Mouse (Mus musculus) hindbrain, embryonic 14.5 days (tissue): ENCODE measurements around the gene Pphln1. TPM values are rescaled to one million over a fixed set of nuclear protein-coding genes. Genes with fewer than 3 reads are reported as not detected.

Experiments used
- ATAC-seq: fragments of 200-750 bp; cut with Nextera tagmentation; 2 replicates; pipeline ENCODE4 v1.8.0; 2017; ENCODE audit warnings: moderate number of reproducible peaks, mild to moderate bottlenecking, moderate TSS enrichment, moderate library complexity; ENCODE audit not compliant: low FRiP score
- DNase-seq: peaks from one replicate; pipeline ENCODE4 v3.0.0-alpha.2; 2015; ENCODE audit warnings: low spot score
- H3K27ac ChIP-seq: fragments of 300-500 bp; sonication (generic); 2 replicates; pipeline ENCODE4 v1.5.1; 2014; ENCODE audit warnings: mild to moderate bottlenecking, moderate library complexity
- H3K27me3 ChIP-seq: fragments of 300-500 bp; sonication (generic); 2 replicates; pipeline ENCODE4 v1.6.1; 2014; ENCODE audit warnings: mild to moderate bottlenecking, low read length, mixed read lengths; ENCODE audit not compliant: control insufficient read depth, insufficient read depth
- H3K36me3 ChIP-seq: fragments of 300-500 bp; sonication (generic); replicated peaks from 2 replicates; pipeline ENCODE4 v1.6.1; 2014; ENCODE audit not compliant: control insufficient read depth, insufficient read depth
- H3K4me1 ChIP-seq: fragments of 300-500 bp; sonication (generic); replicated peaks from 2 replicates; pipeline ENCODE4 v1.6.1; 2014; ENCODE audit warnings: antibody characterized with exemption, low read length, mixed read lengths; ENCODE audit not compliant: control insufficient read depth, insufficient read depth
- H3K4me2 ChIP-seq: fragments of 300-500 bp; sonication (generic); replicated peaks from 2 replicates; pipeline ENCODE4 v1.6.1; 2014; ENCODE audit warnings: mild to moderate bottlenecking, moderate library complexity
- H3K4me3 ChIP-seq: fragments of 300-500 bp; sonication (generic); replicated peaks from 2 replicates; pipeline ENCODE4 v1.5.1; 2014; ENCODE audit warnings: mild to moderate bottlenecking, low read length
- H3K9ac ChIP-seq: fragments of 300-500 bp; sonication (generic); 2 replicates; pipeline ENCODE4 v1.6.1; 2014
- H3K9me3 ChIP-seq: fragments of 300-500 bp; sonication (generic); 2 replicates; pipeline ENCODE4 v1.6.1; 2016; ENCODE audit warnings: low read length; ENCODE audit not compliant: control insufficient read depth
- WGBS: fragments of 180-500 bp; shearing (Covaris S2); extraction: QIAGEN DNeasy Blood & Tissue Kit; methylation state at CpG from one replicate; pipeline ENCODE4 v1.1.7; 2014; 5-methylcytosine and 5-hydroxymethylcytosine counted together
- polyA plus RNA-seq: library from polyadenylated mRNA; unstranded; fragments of >200 nt; fragmentation: Nextera tagmentation; extraction: Ambion mirVana; gene quantifications from 2 replicates; pipeline ENCODE4 v1.2.1, GENCODE M21; 2014

Gene Pphln1
- polyA plus RNA-seq, 1 experiment from 2014 or later = 28.6 TPM

DNA sequence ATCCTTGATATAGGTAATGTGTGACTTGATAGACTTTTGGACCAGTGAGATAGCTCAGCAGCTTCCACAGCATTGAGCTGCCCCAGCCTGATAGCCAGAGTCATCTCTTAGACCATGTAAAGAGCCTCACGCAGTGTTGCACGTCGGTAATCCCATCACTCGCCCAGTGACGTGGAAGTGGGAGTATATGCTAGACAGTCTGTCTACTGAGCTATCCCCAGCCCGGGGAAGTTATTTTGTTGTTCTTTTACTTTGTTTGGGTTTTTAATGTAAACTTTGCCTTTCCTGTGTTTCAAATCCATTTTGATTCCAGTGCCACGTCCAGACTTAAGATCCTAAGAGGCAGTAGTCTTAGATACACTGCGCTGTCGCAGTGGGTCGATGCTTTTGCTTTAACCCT, 83.0 kb downstream of the Pphln1 start:
- DNase-seq = no peak
- no peaks in the 10 kb centered on the region for H3K9me3 ChIP-seq
- 0 out of 2 replicates have a peak, but pooled peaks cover 8% of the 10 kb centered on the region for H3K4me1 ChIP-seq
- no peak overlapping the region for H3K9ac ChIP-seq
- H3K4me2 ChIP-seq = no peak overlapping the region
- H3K27ac ChIP-seq = no peak overlapping the region
- H3K27me3 ChIP-seq = no peaks in the 10 kb centered on the region
- ATAC-seq = no peak
- 89% methylated on average over 10 of the region's 10 CpGs for whole genome bisulfite sequencing
- H3K4me3 ChIP-seq = no peak overlapping the region
- H3K36me3 ChIP-seq = no peaks in the 10 kb centered on the region

DNA sequence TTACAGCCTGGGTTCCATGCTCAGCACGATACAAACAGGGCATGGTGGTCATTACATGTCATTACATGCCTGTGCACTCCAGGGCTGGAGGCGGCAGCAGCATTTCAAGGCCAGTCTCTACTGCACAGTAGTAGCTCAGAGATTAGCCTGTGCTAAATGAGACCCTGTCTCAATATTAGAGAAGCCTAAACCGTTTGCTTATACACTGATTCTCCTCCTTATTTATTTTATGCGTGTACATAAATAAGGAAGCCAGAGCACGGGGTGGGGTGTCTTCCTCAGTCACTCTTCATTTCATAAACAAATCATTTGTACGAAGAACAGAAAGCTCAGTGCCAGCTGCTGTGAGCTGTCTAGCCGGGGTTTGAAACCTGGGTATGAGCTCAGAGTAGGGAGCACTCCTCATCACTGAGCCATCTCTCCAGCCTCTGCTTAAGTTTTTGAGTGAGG, 86.1 kb downstream of the Pphln1 start:
- DNase-seq (no peak), ATAC-seq (no peak)
- WGBS = 81% methylated on average over 7 of the region's 7 CpGs
- no peak overlapping the region for H3K27ac ChIP-seq
- H3K36me3 ChIP-seq = no peaks in the 10 kb centered on the region
- H3K9ac ChIP-seq = no peak overlapping the region
- no peaks in the 10 kb centered on the region for H3K9me3 ChIP-seq
- no peak overlapping the region for H3K4me3 ChIP-seq
- no peaks in the 10 kb centered on the region for H3K27me3 ChIP-seq
- 0 out of 2 replicates have a peak, but pooled peaks cover 2% of the 10 kb centered on the region for H3K4me1 ChIP-seq
- H3K4me2 ChIP-seq = no peak overlapping the region

DNA sequence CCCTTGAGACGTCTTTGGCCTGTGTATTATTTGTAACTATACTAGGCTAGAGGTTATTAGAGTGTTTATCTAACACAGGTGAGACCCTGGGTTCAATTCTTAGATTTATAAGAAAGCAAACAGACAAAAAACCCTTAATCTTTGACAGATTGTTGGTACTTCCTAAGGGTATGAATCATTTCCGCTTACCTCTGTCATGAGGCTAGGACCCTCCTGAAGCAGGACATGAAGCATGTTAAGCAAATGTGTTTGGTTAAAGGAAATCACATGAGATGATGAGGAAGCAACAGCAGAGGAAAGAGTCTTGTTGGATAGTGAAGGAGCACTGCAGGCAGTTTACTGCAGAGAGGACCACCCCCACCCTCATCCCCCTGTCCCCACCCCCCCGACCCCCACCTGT, 87.1 kb downstream of the Pphln1 start:
- H3K9ac ChIP-seq = no peak overlapping the region
- H3K27ac ChIP-seq = no peak overlapping the region
- no peak overlapping the region for H3K4me2 ChIP-seq
- H3K36me3 ChIP-seq = 0 out of 2 replicates have a peak, but pooled peaks cover 4% of the 10 kb centered on the region
- no peaks in the 10 kb centered on the region for H3K4me1 ChIP-seq
- ATAC-seq (no peak), DNase-seq (no peak)
- no peak overlapping the region for H3K4me3 ChIP-seq
- no peaks in the 10 kb centered on the region for H3K9me3 ChIP-seq
- 86% methylated on average over 3 of the region's 3 CpGs for WGBS
- H3K27me3 ChIP-seq = no peaks in the 10 kb centered on the region

DNA sequence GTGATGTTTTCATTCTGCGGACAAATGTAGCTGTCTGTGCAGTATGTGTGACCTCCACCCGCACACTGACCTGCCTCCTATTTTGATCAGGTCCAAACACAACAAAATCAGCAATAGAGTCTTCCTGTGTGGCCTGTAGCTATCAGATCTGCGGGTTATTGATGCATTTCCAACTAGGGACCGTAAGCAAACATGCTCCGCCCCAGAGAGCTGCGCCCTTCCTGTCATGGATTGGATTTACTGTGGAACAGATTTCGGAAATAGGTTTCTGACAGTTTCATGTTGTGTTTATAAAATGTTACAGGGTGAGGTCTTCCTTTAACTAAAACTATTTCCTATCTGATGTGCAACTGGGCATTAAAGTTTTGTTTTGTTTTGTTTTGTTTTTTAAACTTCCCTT, 87.9 kb downstream of the Pphln1 start:
- H3K9ac ChIP-seq = no peak overlapping the region
- DNase-seq (no peak), ATAC-seq (no peak)
- H3K27me3 ChIP-seq = no peaks in the 10 kb centered on the region
- H3K4me3 ChIP-seq = no peak overlapping the region
- H3K9me3 ChIP-seq = no peaks in the 10 kb centered on the region
- H3K36me3 ChIP-seq = 0 out of 2 replicates have a peak, but pooled peaks cover 4% of the 10 kb centered on the region
- no peaks in the 10 kb centered on the region for H3K4me1 ChIP-seq
- H3K4me2 ChIP-seq = no peak overlapping the region
- no peak overlapping the region for H3K27ac ChIP-seq
- 86% methylated on average over 7 of the region's 7 CpGs for WGBS

DNA sequence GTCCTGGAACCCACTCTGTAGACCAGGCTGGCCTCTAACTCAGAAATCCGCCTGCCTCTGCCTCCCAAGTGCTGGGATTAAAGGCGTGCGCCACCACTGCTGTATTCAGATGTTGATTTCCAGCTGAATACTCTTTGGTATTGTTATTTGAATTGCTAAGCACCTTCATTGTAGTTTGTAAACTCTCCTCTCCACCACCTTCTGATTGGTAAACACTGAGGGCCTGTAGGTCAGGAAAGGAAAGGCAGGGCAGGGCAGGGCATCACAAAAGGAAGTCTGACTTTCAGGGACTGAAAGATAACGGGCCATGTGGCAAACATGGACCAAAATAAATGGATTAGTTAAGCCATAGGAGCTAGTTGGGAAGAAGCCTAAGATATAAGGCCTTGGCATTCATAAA, 91.4 kb downstream of the Pphln1 start:
- Histone ChIP-seq H3K4me3 (no peak overlapping the region), H3K4me2 (no peak overlapping the region), H3K27me3 (no peaks in the 10 kb centered on the region), H3K9ac (no peak overlapping the region), H3K27ac (no peak overlapping the region), H3K9me3 (no peaks in the 10 kb centered on the region), H3K4me1 (no peaks in the 10 kb centered on the region), H3K36me3 (peaks cover 6% of the 10 kb centered on the region; the same call in 1 of the 2 replicates)
- WGBS = 80% methylated on average over 4 of the region's 4 CpGs
- ATAC-seq = no peak
- DNase-seq = no peak

DNA sequence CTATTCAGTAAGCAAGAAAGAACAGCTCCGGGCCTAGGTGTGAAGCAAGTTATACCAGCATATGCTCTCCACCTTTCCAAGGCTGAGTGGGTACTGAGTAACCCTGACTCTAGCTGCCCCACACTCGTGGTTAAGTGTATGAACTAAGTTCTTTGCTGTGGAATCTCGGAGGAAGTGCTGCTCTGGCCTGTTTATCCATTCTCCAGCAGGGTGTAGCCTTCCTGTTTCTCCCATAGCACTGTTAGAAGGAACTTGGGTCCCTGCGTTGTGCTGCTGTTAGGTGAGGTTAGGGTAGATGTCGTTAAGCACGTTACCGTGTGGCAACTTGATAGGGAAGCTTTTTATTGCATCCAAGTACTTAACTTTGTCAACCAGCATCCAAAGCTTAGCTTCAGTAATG, 96.5 kb downstream of the Pphln1 start:
- Histone ChIP-seq H3K4me3 (no peak overlapping the region), H3K9ac (no peak overlapping the region), H3K36me3 (peaks cover 23% of the 10 kb centered on the region), H3K27ac (no peak overlapping the region), H3K27me3 (no peaks in the 10 kb centered on the region), H3K9me3 (no peaks in the 10 kb centered on the region), H3K4me2 (no peak overlapping the region), H3K4me1 (no peaks in the 10 kb centered on the region)
- DNase-seq (no peak), ATAC-seq (no peak)
- 84% methylated on average over 7 of the region's 7 CpGs for WGBS

DNA sequence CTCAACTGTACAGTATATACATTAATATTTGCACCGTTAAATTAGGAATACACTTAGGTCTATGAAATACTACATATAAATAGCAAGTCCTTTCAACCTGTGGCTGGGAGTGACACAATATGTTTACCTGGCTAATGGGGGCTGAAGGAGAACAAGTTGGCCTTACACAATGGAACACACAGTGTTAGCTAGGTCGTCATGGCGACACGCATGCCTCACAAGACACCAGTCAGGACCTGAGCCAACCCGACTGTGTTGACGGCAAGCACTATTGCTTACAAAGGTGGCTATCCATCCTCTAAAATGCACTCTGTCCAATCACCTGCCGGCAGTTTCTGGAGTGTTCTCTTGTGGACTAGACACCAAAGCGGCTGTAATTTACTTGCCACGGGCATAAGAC, 101.7 kb downstream of the Pphln1 start:
- DNase-seq (no peak), ATAC-seq (no peak)
- no peaks in the 10 kb centered on the region; the same call in 1 of the 2 replicates for H3K4me1 ChIP-seq
- no peak overlapping the region for H3K27ac ChIP-seq
- H3K9ac ChIP-seq = no peak overlapping the region
- no peaks in the 10 kb centered on the region for H3K9me3 ChIP-seq
- H3K36me3 ChIP-seq = peaks cover 66% of the 10 kb centered on the region
- 77% methylated on average over 9 of the region's 9 CpGs for WGBS
- H3K27me3 ChIP-seq = no peaks in the 10 kb centered on the region
- H3K4me3 ChIP-seq = no peak overlapping the region
- H3K4me2 ChIP-seq = no peak overlapping the region

DNA sequence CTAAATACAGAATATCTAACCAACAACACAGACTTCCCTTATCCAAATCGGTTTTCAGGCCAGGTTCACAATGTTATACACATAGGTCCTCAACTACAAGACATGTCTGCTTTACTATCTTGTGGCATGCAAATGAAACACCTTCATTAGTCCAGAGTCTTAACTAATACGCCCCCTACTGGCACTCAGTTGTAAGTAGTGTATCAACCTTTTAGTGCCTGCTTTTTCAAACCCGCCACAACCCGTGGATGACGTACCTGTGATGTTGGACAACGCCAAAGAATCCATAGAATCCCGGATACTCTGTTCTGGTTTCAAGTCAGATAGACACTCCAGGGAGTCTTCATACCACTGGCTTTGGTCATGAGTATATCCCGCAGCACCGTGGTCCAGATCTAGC, 104.6 kb downstream of the Pphln1 start:
- Histone ChIP-seq H3K36me3 (peaks cover 78% of the 10 kb centered on the region), H3K9me3 (no peaks in the 10 kb centered on the region), H3K27ac (no peak overlapping the region), H3K9ac (no peak overlapping the region), H3K4me3 (no peak overlapping the region), H3K4me2 (no peak overlapping the region), H3K27me3 (no peaks in the 10 kb centered on the region), H3K4me1 (no peaks in the 10 kb centered on the region; the same call in 1 of the 2 replicates)
- WGBS = 97% methylated on average over 9 of the region's 9 CpGs
- ATAC-seq (no peak), DNase-seq (no peak)

DNA sequence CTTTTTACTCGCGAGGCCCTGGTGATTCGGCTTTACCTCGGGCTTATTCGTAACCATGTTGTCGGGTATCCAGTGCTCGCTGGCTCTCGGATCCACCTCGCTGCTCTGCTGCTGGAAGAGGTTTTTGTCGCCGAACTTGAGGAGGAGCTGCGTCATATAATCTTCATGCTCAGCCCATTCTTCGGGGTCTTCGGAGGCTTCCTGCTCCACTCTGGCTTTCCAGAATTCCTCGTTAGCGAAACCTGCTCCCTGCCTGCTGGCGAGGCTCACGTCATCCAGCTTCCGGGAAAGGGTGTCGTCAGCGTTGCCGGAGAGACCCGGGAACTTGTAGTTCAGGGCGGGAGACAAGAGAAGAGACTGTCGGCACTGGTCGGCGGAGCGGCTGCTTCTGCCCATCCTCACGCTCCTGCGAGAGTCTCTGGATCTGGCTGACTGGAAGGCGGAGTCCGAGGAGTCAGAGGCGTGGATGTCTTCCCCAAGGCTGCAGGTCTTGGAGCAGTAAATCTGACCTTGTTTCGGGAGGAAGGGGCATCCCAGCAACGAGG, 105.1 kb downstream of the Pphln1 start:
- Histone ChIP-seq H3K4me1 (no peaks in the 10 kb centered on the region; the same call in 1 of the 2 replicates), H3K27me3 (no peaks in the 10 kb centered on the region), H3K36me3 (peaks cover 72% of the 10 kb centered on the region), H3K4me3 (no peak overlapping the region), H3K27ac (no peak overlapping the region), H3K4me2 (no peak overlapping the region), H3K9ac (no peak overlapping the region), H3K9me3 (no peaks in the 10 kb centered on the region)
- no peak for DNase-seq
- WGBS = 94% methylated on average over 35 of the region's 35 CpGs
- no peak for ATAC-seq

DNA sequence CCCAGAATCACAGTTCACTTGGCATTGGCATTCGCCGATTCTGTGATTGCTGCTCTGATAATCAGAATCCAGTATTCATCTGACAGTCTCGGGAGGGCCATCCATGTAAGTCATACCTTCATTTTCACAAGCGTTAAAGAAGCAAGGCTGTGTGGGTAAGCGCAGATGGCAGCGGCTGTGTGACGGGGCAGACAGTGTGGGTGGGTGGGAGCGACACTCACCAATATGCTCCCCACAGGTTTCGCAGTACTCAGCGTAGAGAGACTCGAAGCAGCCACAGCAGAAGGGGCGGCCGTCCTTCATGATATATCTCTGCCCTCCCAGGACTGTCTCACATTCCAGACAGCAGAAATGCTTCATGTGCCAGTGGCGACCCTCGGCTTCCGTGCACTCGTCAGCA, 106.7 kb downstream of the Pphln1 start:
- no peaks in the 10 kb centered on the region for H3K27me3 ChIP-seq
- no peak for ATAC-seq
- DNase-seq = no peak
- H3K4me1 ChIP-seq = no peaks in the 10 kb centered on the region; the same call in 1 of the 2 replicates
- no peaks in the 10 kb centered on the region for H3K9me3 ChIP-seq
- H3K27ac ChIP-seq = no peak overlapping the region
- H3K9ac ChIP-seq = no peak overlapping the region
- peaks cover 58% of the 10 kb centered on the region for H3K36me3 ChIP-seq
- WGBS = 82% methylated on average over 17 of the region's 17 CpGs
- no peak overlapping the region for H3K4me2 ChIP-seq
- H3K4me3 ChIP-seq = no peak overlapping the region
